Mouse (Mus musculus) olfactory bulb, adult 2 months (tissue): Measurements from ENCODE around the gene Fat2.

Source experiments
- CTCF ChIP-seq: fragments of 200-500 bp; IDR thresholded peaks from 2 replicates; pipeline ENCODE4 v1.5.1; 2012; ENCODE audit warnings: low read depth, mild to moderate bottlenecking, low read length, moderate library complexity; ENCODE audit not compliant: insufficient read depth
- POLR2A ChIP-seq: fragments of 200-500 bp; IDR thresholded peaks from 2 replicates; pipeline ENCODE4 v1.6.1; 2012; ENCODE audit warnings: mild to moderate bottlenecking, low read depth, low read length, moderate library complexity; ENCODE audit not compliant: insufficient read depth

DNA sequence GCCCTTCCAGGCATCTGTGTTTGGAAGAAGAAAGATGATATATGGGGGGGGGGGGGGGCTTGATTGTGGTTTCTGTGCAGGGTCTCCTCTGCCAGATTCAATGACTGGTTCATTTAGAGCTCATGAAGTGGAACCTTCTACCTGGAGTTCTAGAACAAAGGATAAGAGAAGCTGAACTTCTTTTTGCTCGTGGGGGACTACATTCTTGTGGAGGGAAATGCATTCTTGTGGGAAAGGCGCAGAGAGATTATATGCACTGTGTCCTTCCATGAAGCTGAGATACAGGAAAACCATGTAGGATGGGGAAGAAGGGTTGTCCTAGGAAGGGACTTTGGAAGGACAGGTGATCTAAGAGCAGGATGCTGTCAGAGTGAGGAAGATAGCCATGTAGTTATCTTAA lies 15.4 kb downstream of the Fat2 start:
- no peak for TF ChIP-seq CTCF
- TF ChIP-seq POLR2A = no peak
